Mouse (Mus musculus): Measurements from ENCODE around the gene Fcor.
A peak's percentile ranks its signal among the peaks of the same experiment; 100 is the strongest.

Fcor gene

DNA sequence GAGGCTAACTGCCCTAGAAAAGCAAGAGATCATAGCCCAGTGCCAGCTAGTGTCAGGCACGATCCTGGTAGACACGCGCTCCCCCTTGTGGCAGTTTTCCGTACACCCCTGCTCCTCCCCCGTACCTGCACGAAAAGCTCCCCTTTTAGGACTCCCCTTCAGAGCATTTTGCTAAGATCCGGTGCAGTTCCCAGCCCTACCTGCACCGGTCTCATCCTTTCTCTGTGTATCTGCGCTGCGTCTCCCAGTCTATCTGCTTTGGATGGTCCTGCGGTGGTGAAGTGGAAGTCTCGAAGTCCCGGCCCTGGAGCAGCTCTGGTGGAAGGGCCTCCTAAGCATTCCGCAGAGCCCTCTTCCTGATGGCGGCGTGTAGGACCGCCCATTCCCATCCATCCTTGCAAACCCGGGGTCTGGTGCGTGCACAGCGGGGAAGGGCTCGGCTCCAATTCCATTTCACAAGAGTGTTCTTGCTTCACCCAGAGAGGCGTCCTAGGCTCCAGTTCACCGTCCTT lies at the start of gene Fcor:
Gene Fcor, minus strand, starts transcription at position 383 of the 512 bp plus-strand sequence.
- peak; percentile 84 for DNase-seq (ENCODE audit: extremely low spot score, low spot score)

DNA sequence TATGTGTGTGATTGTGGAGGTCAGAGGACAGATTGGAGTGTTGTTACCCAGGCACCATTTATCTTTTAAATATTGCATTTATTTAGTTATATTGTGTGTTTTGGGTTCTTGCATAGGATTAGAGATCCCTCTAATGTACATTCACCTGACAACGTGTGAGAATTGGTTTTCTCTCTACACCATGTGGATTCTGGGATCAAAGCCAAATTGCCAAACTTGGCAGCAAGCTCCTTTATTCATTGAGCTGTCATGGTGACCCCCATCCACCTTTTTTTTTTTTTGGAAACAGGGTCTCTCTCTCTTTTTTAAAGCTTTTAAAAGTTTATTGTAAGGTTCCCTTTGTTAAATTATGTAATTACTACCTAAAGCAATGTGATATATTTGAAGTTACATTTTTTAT lies 48.9 kb upstream of the Fcor start:
- no peak for DNase-seq (ENCODE audit: extremely low spot score, low spot score)

- no peak for DNase-seq (ENCODE audit: extremely low spot score, low spot score)
These were observed 48.4 kb upstream of the Fcor start, which contains the start of gene Clec4g for GRCm38 (mm10) chr8:3720551-3720950. Gene Clec4g, minus strand, starts transcription at chr8:3720651.

GRCm38 (mm10) chr8:3718559-3718958 lies 46.4 kb upstream of the Fcor start:
- peak; percentile 66 for DNase-seq (ENCODE audit: extremely low spot score, low spot score)

- DNase-seq (ENCODE audit: extremely low spot score, low spot score): no peak
These were observed 45.3 kb upstream of the Fcor start for GRCm38 (mm10) chr8:3717321-3717954.

GRCm38 (mm10) chr8:3711646-3712045 lies 39.5 kb upstream of the Fcor start:
- DNase-seq (ENCODE audit: extremely low spot score, low spot score): no peak

GRCm38 (mm10) chr8:3710312-3710711 lies 38.1 kb upstream of the Fcor start:
- no peak for DNase-seq (ENCODE audit: extremely low spot score, low spot score)

GRCm38 (mm10) chr8:3707611-3708010 lies 35.4 kb upstream of the Fcor start:
- DNase-seq (ENCODE audit: extremely low spot score, low spot score): no peak

- no peak for DNase-seq (ENCODE audit: extremely low spot score, low spot score)
These were observed 33.5 kb upstream of the Fcor start for GRCm38 (mm10) chr8:3705711-3706110.

- DNase-seq (ENCODE audit: extremely low spot score, low spot score): no peak
These were observed 29.3 kb upstream of the Fcor start for GRCm38 (mm10) chr8:3701491-3701890.

DNA sequence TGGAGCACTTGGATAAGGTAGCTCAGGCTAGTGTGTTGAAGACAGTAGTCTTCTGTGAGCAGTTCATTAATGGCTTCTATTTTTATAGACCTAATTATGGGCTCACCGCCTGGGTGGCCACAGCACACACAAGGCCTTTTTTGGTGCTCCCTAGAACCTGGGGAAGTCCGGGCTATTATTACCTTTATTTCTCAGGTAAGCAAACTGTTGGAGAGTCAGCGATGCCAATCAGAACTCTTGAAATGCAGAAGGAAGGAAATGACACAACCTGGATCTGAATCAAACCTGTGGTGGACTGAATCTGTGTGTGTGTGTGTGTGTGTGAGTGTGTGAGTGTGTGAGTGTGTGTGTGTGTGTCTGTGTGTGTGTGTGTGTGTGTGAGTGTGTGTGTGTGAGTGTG lies 22.0 kb upstream of the Fcor start, which contains the start of gene Fcer2a:
Gene Fcer2a, minus strand, starts transcription at position 55 of the 400 bp plus-strand sequence.
- no peak for DNase-seq (ENCODE audit: extremely low spot score, low spot score)

GRCm38 (mm10) chr8:3690774-3691173 lies 18.6 kb upstream of the Fcor start:
- DNase-seq (ENCODE audit: extremely low spot score, low spot score): no peak

- no peak for DNase-seq (ENCODE audit: extremely low spot score, low spot score)
These were observed 15.4 kb upstream of the Fcor start for GRCm38 (mm10) chr8:3687537-3687936.

- no peak for DNase-seq (ENCODE audit: extremely low spot score, low spot score)
These were observed 13.3 kb upstream of the Fcor start for GRCm38 (mm10) chr8:3685422-3685821.

- no peak for DNase-seq (ENCODE audit: extremely low spot score, low spot score)
These were observed 12.4 kb upstream of the Fcor start for GRCm38 (mm10) chr8:3684530-3684929.

DNA sequence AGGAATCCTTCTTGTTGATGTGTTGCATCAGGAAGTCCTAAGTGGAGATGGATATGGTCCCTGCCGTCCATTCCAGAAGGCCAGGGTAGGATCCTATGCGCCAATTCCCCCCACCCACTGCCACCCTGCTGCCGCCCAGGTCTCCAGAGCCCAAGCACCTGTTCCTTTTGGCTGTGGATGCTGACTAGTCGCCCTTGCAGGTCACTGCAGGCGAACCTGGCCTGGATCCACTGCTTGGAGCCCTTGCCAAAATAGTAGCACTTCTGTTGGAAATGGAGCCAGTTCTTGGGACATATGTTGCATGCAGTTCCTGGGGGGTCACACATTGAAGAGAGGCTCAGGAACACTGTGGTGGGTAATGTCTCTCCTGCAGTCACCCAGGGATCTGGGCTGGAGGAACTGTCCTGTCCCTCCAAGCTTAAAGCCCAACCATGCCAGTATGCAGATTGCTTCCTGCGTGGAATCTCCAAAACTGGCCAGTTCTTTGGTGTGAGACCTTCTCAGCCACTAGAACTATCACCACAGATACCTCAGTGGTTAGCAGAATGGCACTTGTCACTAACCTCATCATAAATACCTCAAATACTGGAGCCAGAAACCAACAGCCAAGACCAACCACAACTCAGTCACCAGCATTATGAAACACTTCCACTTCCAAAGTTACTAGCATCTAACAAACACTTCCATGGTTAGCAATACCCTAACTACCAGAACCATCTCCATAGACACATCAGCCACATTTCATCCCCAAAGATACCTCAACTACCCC lies 11.4 kb upstream of the Fcor start:
- DNase-seq (ENCODE audit: extremely low spot score, low spot score): no peak

DNA sequence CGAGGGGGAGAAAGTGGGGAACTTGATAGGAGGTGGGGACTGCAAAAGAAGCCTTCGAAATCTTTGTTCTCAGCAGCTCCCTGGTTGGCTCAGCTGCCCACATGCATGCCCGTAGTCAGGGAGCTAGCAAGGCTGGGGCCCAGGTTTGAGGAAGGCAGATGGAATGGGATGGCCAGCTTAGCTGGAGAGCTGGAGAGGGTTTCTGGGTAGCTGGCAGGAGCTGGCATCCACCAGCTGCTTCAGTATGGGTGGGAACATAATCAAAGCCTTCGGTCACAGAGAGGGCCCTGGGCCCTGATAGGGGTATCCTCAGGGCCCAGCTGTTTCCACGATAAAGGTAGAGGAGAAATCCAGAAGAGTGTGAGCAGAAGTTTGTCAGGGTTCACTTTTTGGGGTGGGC lies 10.3 kb upstream of the Fcor start:
- no peak for DNase-seq (ENCODE audit: extremely low spot score, low spot score)

GRCm38 (mm10) chr8:3679656-3680055 lies 7.5 kb upstream of the Fcor start:
- no peak for DNase-seq (ENCODE audit: extremely low spot score, low spot score)

DNA sequence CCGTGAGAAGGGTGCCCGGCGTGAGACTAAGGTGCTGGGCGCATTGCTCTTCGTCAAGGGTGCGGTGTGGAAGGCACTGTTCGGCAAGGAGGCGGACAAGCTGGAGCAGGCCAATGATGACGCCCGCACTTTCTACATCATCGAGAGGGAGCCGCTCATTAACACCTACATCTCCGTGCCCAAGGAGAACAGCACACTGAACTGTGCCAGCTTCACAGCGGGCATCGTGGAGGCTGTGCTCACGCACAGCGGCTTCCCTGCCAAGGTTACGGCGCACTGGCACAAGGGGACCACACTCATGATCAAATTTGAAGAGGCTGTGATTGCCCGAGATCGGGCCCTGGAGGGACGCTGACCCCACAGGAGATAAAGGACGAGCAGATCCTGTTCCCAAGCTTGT lies 7.1 kb upstream of the Fcor start:
- DNase-seq (ENCODE audit: extremely low spot score, low spot score): no peak

DNA sequence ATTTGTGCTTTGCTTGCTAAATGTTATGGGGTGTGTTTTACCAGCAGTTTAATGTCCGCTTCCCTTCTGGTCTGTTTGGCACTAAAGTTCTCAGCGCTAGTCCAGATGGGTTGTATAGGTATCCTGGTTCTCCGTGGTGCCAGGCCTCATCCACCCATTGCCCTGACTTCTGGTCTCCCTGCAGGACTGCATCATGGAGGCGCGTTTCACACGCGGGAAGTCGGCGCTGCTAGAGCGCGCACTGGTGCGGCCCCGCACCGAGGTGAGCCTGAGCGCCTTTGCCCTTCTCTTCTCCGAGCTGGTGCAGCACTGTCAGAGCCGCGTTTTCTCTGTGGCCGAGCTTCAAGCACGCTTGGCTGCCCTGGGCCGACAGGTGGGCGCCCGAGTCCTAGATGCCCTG lies 6.7 kb upstream of the Fcor start:
- no peak for DNase-seq (ENCODE audit: extremely low spot score, low spot score)

- DNase-seq (ENCODE audit: extremely low spot score, low spot score): peak; percentile 29
These were observed 4.9 kb upstream of the Fcor start for GRCm38 (mm10) chr8:3676993-3677579.

All from neural tube, embryonic 10.5 days (tissue).